Mouse (Mus musculus) heart, postnatal 0 days (tissue): ENCODE data around the gene A530016L24Rik.

Experiments used
- CTCF ChIP-seq: IDR thresholded peaks from 2 replicates; pipeline ENCODE4 v1.5.1; 2016; ENCODE audit warnings: antibody characterized with exemption, control low read depth, low read depth
- EP300 ChIP-seq: IDR thresholded peaks from 2 replicates; pipeline ENCODE4 v1.6.1; 2016; ENCODE audit warnings: antibody characterized with exemption, low read depth

DNA sequence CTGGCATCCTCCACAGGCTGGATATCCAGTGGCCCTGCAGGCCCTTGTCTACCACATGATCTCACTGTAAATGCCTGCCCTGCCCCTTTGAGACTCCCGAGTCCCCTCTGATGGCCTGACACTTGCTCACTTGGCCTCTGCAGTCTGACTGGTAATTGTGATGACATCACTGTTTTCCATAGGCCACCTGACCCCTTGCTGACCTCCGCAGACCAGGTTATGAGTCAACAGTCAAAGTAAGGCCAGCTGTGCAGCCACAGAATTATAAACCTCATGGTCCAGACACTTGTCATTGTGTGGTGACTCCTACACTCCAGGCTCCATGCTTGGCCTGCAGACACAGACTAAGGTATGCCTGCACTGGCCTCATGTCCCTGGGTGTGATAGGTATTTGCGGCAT is 18.7 kb downstream of the A530016L24Rik start:
- TF ChIP-seq CTCF (no peak), EP300 (no peak)
